In genomic region chr6:101964941-101965340, GRCm38 (mm10) we compare ENCODE assay signal across 21 mouse cellular contexts.
"Had no signal": no experiment of that assay in that cellular context is flagged by ENCODE, and none has a peak within 500 bp of the region (broad histone marks: within the 10 kb centered on the region; RNA-seq: fewer than 3 reads in every experiment).

No protein-coding gene starts in this region.

- ATAC-seq: liver, postnatal 0 days; lung, postnatal 0 days; midbrain, embryonic 13.5 days; midbrain, embryonic 15.5 days had no signal

- H3K4me3 ChIP-seq: liver, embryonic 15.5 days; lung, embryonic 15.5 days; megakaryocyte, embryonic 14.5 days; midbrain, embryonic 13.5 days; midbrain, embryonic 15.5 days; neural tube, embryonic 13.5 days; neural tube, embryonic 15.5 days had no signal

- H3K27me3 ChIP-seq: liver, embryonic 15.5 days; lung, embryonic 15.5 days; megakaryocyte, embryonic 14.5 days; midbrain, embryonic 13.5 days; midbrain, embryonic 15.5 days; neural tube, embryonic 13.5 days; neural tube, embryonic 15.5 days had no signal

- H3K27ac ChIP-seq: liver, embryonic 15.5 days; lung, embryonic 15.5 days; macrophage; midbrain, embryonic 13.5 days; midbrain, embryonic 15.5 days; neural tube, embryonic 13.5 days; neural tube, embryonic 15.5 days had no signal

- H3K4me2 ChIP-seq: liver, embryonic 15.5 days; lung, embryonic 15.5 days; midbrain, embryonic 11.5 days; midbrain, embryonic 13.5 days; midbrain, embryonic 15.5 days; neural tube, embryonic 13.5 days; neural tube, embryonic 15.5 days had no signal

- H3K9me3 ChIP-seq: liver, embryonic 15.5 days; lung, embryonic 15.5 days; megakaryocyte, embryonic 14.5 days; midbrain, embryonic 13.5 days; midbrain, embryonic 15.5 days; neural tube, embryonic 13.5 days; neural tube, embryonic 15.5 days had no signal

- H3K9ac ChIP-seq: liver, embryonic 15.5 days; liver, postnatal 0 days; lung, embryonic 15.5 days; midbrain, embryonic 13.5 days; midbrain, embryonic 15.5 days; neural tube, embryonic 13.5 days; neural tube, embryonic 15.5 days had no signal

- DNase-seq: liver, postnatal 0 days; lung, adult 2 months; lung, postnatal 14 days; lung, postnatal 36 days; right cerebral cortex, adult 18-20 months; right cerebral cortex, postnatal 25 days; right cerebral cortex, postnatal 4 days; spleen, adult 18-20 months; thymus, adult 18-20 months; thymus, postnatal 14 days; thymus, postnatal 36 days had no signal

- H3K4me1 ChIP-seq: liver, embryonic 15.5 days; lung, embryonic 15.5 days; megakaryocyte, embryonic 14.5 days; midbrain, embryonic 13.5 days; midbrain, embryonic 15.5 days; neural tube, embryonic 13.5 days; neural tube, embryonic 15.5 days had no signal

- H3K36me3 ChIP-seq: liver, embryonic 15.5 days; lung, embryonic 15.5 days; midbrain, embryonic 13.5 days; midbrain, embryonic 15.5 days; neural tube, embryonic 13.5 days; neural tube, embryonic 15.5 days had no signal
